Mouse (Mus musculus) left cerebral cortex, adult 9 months (tissue): ENCODE results near the gene Gpx4.
A peak's percentile ranks its signal among the peaks of the same experiment; 100 is the strongest.
"Not testable (repeated sequence)": the region's sequence is repeated elsewhere in the genome, so short reads cannot be mapped to it uniquely, and the experiment has no call there.

ENCODE experiments used
- DNase-seq, 2 experiments: peaks; one replicate each; pipeline ENCODE4 v3.0.0; 2022; ENCODE audit warnings: low spot score in 2 of 2

Gpx4 gene

GRCm38 (mm10) chr10:80050244-80050643, 3.3 kb downstream of the Gpx4 start:
- no peak for DNase-seq

GRCm38 (mm10) chr10:80050885-80051617, 4.1 kb downstream of the Gpx4 start:
- no peak for DNase-seq

GRCm38 (mm10) chr10:80051618-80052373, 4.8 kb downstream of the Gpx4 start:
- no peak for DNase-seq

GRCm38 (mm10) chr10:80052374-80052764, 5.4 kb downstream of the Gpx4 start:
- DNase-seq: no peak

- peak; percentile 99 to 100 for DNase-seq
Measured at GRCm38 (mm10) chr10:80053259-80053780, 6.4 kb downstream of the Gpx4 start.

- DNase-seq: peak in 1 of 2 experiments; percentile 60
Measured at GRCm38 (mm10) chr10:80053831-80054815, 7.2 kb downstream of the Gpx4 start.

- not testable (repeated sequence) for DNase-seq
Measured at GRCm38 (mm10) chr10:80054911-80055310, 7.9 kb downstream of the Gpx4 start.

- DNase-seq: no peak
Measured at GRCm38 (mm10) chr10:80055364-80055763, 8.4 kb downstream of the Gpx4 start.

GRCm38 (mm10) chr10:80055891-80056290, 8.9 kb downstream of the Gpx4 start:
- no peak for DNase-seq

GRCm38 (mm10) chr10:80056506-80056905, 9.5 kb downstream of the Gpx4 start:
- no peak for DNase-seq

GRCm38 (mm10) chr10:80056976-80057682, 10.2 kb downstream of the Gpx4 start:
- DNase-seq: no peak

GRCm38 (mm10) chr10:80057683-80058326, 10.8 kb downstream of the Gpx4 start:
- DNase-seq: no peak

- no peak for DNase-seq
Measured at GRCm38 (mm10) chr10:80063104-80063503, 16.1 kb downstream of the Gpx4 start.

GRCm38 (mm10) chr10:80063877-80064650, 17.1 kb downstream of the Gpx4 start:
- DNase-seq: no peak

- no peak for DNase-seq
Measured at GRCm38 (mm10) chr10:80069251-80069650, 22.3 kb downstream of the Gpx4 start.

GRCm38 (mm10) chr10:80069948-80070450, 23.0 kb downstream of the Gpx4 start:
- no peak for DNase-seq

- peak in 1 of 2 experiments; percentile 83 for DNase-seq
Measured at GRCm38 (mm10) chr10:80070837-80071515, 24.0 kb downstream of the Gpx4 start.

- no peak for DNase-seq
Measured at GRCm38 (mm10) chr10:80071516-80071900, 24.5 kb downstream of the Gpx4 start.
